Mouse (Mus musculus): ENCODE measurements at regions not wholly inside any gene's neighbourhood (a gene's known extent, or its start where the extent isn't known, plus 50 kb on each side); places are given as distances from the start of the nearest gene placed in this dataset.
A peak's percentile ranks its signal among the peaks of the same experiment; 100 is the strongest.

GRCm38 (mm10) chr8:92158219-92158618 is 199.2 kb upstream of the Irx5 start:
- H3K36me3 ChIP-seq = no peaks in the 10 kb centered on the region
- ATAC-seq (ENCODE audit: low FRiP score, low read depth) = no peak
- 0 out of 2 replicates have a peak, but pooled peaks cover 3% of the 10 kb centered on the region for H3K9me3 ChIP-seq
- H3K4me2 ChIP-seq (replicated peaks) = no peak overlapping the region
- no peak overlapping the region for H3K9ac ChIP-seq
- H3K4me3 ChIP-seq = no peak overlapping the region
- peaks cover 10% of the 10 kb centered on the region for H3K4me1 ChIP-seq
- no peak overlapping the region for H3K27ac ChIP-seq
- 25% methylated on average over 10 of the region's 10 CpGs for whole genome bisulfite sequencing
- H3K27me3 ChIP-seq = peaks cover 43% of the 10 kb centered on the region

DNA sequence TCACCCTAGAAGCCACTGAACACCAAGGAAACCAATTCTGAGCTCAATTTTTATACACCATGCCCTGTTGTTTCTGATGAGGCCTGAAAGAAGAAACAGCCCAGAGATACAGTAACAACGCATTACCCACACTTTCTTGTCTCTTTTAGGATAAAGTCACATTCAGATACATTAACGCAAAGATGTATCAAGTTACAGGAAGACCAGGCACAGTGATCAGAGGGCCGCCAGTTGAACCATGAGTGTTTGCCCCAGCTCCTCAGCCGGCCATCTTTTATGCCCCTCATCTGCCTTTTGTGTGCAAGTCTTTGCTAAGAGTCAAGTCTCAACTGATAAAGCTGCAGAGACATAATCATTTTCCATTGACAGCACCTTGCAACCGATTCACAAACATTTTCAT is 204.9 kb upstream of the Irx5 start:
- Histone ChIP-seq H3K36me3 (no peaks in the 10 kb centered on the region), H3K4me2 (replicated peaks) (no peak overlapping the region), H3K4me3 (no peak overlapping the region), H3K27me3 (peaks cover 55% of the 10 kb centered on the region), H3K4me1 (no peaks in the 10 kb centered on the region), H3K9ac (no peak overlapping the region), H3K27ac (no peak overlapping the region), H3K9me3 (no peaks in the 10 kb centered on the region)
- ATAC-seq (ENCODE audit: low FRiP score, low read depth) = no peak
- 71% methylated on average over 5 of the region's 5 CpGs for WGBS

- Histone ChIP-seq H3K9me3 (peaks cover 13% of the 10 kb centered on the region; the same call in 1 of the 2 replicates), H3K9ac (no peak overlapping the region), H3K4me2 (replicated peaks) (no peak overlapping the region), H3K4me3 (no peak overlapping the region), H3K36me3 (no peaks in the 10 kb centered on the region), H3K27me3 (peaks cover 28% of the 10 kb centered on the region), H3K4me1 (no peaks in the 10 kb centered on the region), H3K27ac (no peak overlapping the region)
- ATAC-seq (ENCODE audit: low FRiP score, low read depth) = no peak
- WGBS = 87% methylated on average over 3 of the region's 3 CpGs
Measured at GRCm38 (mm10) chr8:92147672-92148071, 209.8 kb upstream of the Irx5 start.

DNA sequence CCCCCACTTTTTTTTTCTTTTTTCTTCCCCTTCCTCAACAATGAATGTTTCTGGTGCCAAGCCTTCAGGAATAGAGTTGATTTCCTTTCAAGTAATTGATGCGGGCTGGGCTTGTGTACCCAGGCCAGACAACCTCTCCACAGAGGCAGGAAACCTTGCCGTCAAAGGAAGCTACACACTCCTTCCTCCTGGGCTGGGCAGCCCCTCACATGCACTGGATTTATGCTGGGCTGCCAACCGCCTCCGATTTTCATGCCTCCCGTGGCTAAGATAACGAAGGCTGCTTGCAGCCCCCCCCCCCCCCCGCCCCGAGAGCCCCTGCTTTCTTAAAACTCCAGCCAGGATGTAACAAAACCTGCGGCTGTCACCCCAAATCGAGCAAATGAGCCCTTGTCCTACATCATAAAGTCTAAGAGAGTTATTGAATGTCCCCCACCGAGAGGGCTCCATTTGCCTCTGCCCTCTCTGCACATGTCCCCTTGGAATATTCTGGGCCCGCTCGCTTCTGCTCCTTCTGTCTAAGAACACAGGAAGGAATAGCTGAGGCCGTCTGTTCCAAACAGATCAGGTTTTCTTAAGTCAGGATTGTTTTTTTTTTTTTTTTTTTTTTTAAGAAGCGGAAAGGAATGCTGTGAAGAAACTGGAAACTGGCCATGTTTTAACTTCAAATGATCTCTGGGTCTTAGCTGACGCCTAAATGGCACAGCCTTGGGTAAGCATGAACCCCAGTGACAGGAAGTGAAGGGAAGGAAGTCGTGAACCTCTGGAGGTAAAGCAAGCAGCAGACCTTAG is 220.1 kb upstream of the Irx5 start:
- Histone ChIP-seq H3K4me3 (no peak overlapping the region), H3K9ac (no peak overlapping the region), H3K4me1 (peaks cover 24% of the 10 kb centered on the region), H3K36me3 (no peaks in the 10 kb centered on the region), H3K27ac (peak overlapping the region; percentile 3; the same call in 1 of the 2 replicates), H3K27me3 (peaks cover 71% of the 10 kb centered on the region), H3K9me3 (no peaks in the 10 kb centered on the region), H3K4me2 (replicated peaks) (peak overlapping the region; percentile 45)
- ATAC-seq (ENCODE audit: low FRiP score, low read depth) = peak; percentile 57
- WGBS = 8% methylated on average over 16 of the region's 17 CpGs

DNA sequence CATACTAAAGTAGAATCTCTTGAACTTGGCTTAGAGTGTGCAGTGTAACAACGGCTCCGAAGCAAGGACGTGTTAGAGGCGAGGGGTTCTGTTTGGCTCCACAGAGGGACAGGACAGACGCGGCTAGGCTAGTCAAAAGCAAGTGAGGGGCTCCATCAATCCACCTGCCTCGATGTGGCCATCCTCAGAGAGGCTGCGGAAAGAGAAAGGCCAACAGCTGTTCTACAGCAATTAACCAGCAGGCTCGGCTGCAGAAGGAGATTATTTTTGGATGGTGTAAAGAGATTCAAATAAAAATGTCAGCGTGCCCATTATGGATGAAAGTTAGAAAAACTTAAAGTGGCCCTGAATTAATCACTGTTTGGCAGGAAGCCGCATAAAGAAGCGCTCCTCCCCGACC is 221.0 kb upstream of the Irx5 start:
- WGBS = 9% methylated on average over 12 of the region's 13 CpGs
- H3K4me2 ChIP-seq (replicated peaks) = no peak overlapping the region
- no peak overlapping the region for H3K27ac ChIP-seq
- no peak overlapping the region for H3K9ac ChIP-seq
- H3K9me3 ChIP-seq = no peaks in the 10 kb centered on the region
- H3K27me3 ChIP-seq = peaks cover 73% of the 10 kb centered on the region
- H3K4me3 ChIP-seq = no peak overlapping the region
- H3K4me1 ChIP-seq = peaks cover 24% of the 10 kb centered on the region
- no peak for ATAC-seq (ENCODE audit: low FRiP score, low read depth)
- H3K36me3 ChIP-seq = no peaks in the 10 kb centered on the region

DNA sequence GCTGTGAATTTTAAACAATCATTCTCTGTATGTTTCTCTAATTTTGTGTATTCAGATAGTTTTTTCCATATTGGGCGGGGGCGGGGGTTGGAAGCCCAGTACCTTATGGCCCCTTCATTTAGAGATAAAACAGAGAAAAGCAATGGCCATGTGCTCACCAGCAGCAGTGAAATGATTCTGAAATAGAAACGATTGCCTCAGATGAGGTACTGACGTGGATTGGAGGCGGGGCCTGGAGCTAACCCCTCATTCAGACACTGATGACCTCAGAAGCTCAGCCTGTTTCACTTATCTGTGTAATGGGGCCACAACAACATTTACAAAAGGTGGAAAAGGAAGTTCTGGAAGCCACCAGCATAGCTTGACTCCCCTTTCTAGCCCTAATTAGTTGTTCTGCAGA is 223.0 kb upstream of the Irx5 start:
- Histone ChIP-seq H3K4me1 (peaks cover 24% of the 10 kb centered on the region), H3K9ac (no peak overlapping the region), H3K36me3 (no peaks in the 10 kb centered on the region), H3K4me3 (no peak overlapping the region), H3K27me3 (peaks cover 80% of the 10 kb centered on the region), H3K4me2 (replicated peaks) (no peak overlapping the region), H3K9me3 (no peaks in the 10 kb centered on the region), H3K27ac (no peak overlapping the region)
- WGBS = 23% methylated on average over 5 of the region's 5 CpGs
- no peak for ATAC-seq (ENCODE audit: low FRiP score, low read depth)

DNA sequence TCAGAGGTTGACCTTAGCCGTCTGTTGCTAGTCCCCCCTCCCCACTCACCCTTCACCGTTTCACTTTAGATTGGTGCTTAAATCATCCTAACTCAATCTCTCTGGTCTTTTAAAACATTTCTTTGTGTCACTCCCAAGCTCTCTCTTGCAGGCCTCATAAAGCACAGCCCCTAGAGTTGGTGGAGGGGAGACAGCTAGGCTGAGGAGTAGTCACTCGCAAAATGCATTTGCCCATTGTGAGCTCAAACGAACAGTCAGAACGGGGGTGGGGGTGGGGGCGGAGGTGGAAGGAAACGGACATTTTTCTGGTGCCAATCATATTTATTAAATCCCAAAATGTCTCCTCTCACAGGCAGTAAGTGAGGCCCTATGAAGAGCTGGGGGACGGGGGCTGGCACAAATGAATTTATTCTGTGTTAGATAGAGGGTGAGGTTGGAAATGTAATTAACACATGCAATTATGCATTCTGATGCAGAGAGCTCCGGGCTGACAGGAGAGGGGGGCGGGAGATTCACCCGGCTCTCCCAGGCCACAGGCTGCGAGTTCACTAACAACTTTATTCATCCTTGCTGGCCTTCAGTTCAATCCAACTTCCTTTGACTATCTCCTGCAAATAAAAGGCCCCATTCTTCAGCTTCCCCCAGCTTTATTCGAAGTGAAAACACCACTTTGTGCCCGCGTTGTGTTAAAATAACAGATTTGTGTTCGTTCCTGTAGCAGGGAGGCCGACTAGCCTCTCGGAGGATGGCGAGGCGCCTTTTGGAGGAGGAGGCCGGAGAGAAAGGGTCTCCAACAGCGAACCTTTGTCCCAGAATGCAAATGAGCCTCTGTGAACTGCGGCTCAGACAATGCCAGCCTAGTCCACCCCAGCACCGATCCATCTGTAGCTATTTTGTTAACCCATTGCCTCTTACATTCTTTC is 223.7 kb upstream of the Irx5 start:
- no peak overlapping the region for H3K4me2 ChIP-seq (replicated peaks)
- no peak overlapping the region for H3K4me3 ChIP-seq
- no peaks in the 10 kb centered on the region for H3K36me3 ChIP-seq
- no peaks in the 10 kb centered on the region for H3K9me3 ChIP-seq
- no peak for ATAC-seq (ENCODE audit: low FRiP score, low read depth)
- no peak overlapping the region for H3K27ac ChIP-seq
- H3K9ac ChIP-seq = no peak overlapping the region
- H3K4me1 ChIP-seq = peaks cover 24% of the 10 kb centered on the region
- H3K27me3 ChIP-seq = peaks cover 87% of the 10 kb centered on the region
- WGBS = 21% methylated on average over 24 of the region's 24 CpGs

DNA sequence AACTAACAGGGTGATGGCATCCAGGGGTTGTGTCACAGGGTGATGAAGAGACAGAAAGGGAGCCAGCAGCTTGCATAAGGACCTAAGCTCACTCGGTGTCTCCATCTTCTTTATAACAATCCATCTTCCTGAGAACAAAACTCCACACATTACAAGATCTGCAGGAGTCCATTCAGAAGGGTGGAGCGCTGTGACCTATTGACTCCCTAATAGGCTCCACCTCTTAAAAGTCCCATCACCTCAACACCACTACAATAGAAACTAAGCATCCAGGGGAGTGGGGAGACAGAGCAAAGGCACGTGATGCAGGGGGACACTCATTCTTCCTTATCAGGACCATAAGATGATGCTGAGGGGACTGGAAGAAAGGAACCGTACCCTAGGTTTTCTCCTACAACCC is 224.5 kb upstream of the Irx5 start:
- Histone ChIP-seq H3K4me3 (no peak overlapping the region), H3K27me3 (peaks cover 88% of the 10 kb centered on the region), H3K9ac (no peak overlapping the region), H3K36me3 (no peaks in the 10 kb centered on the region), H3K4me2 (replicated peaks) (no peak overlapping the region), H3K4me1 (peaks cover 24% of the 10 kb centered on the region), H3K9me3 (no peaks in the 10 kb centered on the region), H3K27ac (no peak overlapping the region)
- 35% methylated on average over 4 of the region's 4 CpGs for WGBS
- ATAC-seq (ENCODE audit: low FRiP score, low read depth) = no peak

DNA sequence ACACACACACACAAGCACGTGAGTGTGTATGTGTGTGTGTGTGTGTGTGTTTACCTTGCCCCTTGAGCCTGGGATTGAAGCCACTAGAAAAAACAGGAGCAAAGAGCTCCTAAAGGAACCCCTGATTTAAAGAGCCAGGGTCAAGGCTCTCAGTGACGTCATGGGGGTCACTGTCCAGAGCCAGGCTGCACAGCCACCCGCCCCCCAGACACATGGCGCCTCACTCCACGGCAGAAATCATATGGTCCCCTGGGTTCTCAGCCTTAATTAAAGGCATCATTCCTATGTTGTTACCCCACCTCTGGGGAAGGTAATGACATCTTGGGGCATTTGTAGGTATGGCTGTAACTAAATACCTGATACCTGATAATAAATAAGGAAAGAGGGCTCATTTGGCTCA is 224.9 kb upstream of the Irx5 start:
- H3K9ac ChIP-seq = no peak overlapping the region
- 65% methylated on average over 5 of the region's 5 CpGs for WGBS
- H3K4me2 ChIP-seq (replicated peaks) = no peak overlapping the region
- H3K4me1 ChIP-seq = peaks cover 20% of the 10 kb centered on the region
- no peaks in the 10 kb centered on the region for H3K9me3 ChIP-seq
- no peak overlapping the region for H3K27ac ChIP-seq
- H3K4me3 ChIP-seq = no peak overlapping the region
- H3K36me3 ChIP-seq = no peaks in the 10 kb centered on the region
- peaks cover 89% of the 10 kb centered on the region for H3K27me3 ChIP-seq
- ATAC-seq (ENCODE audit: low FRiP score, low read depth) = no peak

DNA sequence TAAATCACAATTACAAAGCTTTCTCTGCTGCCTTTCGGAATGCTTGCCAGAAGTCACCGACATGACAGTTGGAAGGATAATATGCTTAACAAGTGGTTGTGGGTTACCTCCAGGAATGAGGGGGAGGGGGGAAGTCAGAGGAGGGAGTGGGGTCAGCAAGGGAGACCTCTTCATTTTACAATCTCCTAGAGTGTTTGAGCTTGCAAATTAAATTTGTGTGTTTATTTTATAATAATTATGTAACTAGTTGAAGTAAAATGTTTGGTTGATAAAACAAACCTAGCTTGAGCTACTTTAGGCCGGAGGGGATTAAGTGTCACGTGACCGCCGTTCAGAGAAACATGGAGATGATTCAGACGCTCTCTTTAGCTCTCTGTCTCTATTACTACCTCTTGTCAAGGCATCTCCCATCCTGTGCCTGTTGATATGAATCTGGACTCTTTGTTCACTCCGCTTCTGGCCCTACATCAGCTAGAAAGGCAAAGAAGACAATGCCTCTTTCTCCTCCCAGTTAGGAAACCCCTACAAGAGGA is 227.3 kb upstream of the Irx5 start:
- ATAC-seq (ENCODE audit: low FRiP score, low read depth) = no peak

DNA sequence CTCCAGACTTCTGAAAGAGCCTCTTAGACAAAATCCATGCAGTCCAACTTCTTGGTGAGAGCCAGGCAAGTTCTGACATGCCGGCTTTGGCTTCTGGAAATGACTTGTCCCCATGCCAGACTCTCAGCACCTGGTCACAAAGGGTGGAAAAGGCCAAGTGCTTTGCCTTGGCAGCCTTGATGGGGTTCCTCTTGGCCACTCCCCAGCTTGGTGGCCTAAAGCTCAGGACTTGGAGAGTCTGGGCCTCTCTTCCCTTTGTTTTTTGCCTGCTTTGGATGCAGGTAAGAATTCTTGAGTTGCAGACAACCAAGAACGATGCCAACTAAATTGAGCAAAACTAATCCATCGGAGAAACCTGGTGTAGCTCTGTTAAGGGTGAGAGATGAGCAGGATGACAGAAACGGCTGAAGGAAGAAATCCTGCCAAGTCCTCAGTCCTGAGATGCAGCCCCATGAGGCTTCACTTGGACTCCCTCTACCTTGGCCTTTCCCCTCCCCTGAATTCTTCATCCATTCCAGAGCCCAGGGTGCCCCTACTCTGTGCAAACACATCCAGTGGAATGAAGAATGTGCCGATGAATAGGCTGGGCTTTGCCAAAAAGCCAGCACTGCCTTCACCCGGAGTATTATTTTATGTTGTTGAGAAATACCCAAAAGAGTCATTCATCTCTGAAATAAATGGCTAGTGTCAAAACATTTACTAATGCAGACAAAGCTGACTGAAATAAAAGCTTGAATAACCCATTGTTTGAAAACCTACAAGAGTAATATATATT is 228.0 kb upstream of the Irx5 start:
- peaks cover 9% of the 10 kb centered on the region for H3K4me1 ChIP-seq
- no peak overlapping the region for H3K27ac ChIP-seq
- no peaks in the 10 kb centered on the region for H3K9me3 ChIP-seq
- no peak overlapping the region for H3K4me2 ChIP-seq (replicated peaks)
- WGBS = 79% methylated on average over 6 of the region's 6 CpGs
- ATAC-seq (ENCODE audit: low FRiP score, low read depth) = no peak
- no peak overlapping the region for H3K4me3 ChIP-seq
- no peak overlapping the region for H3K9ac ChIP-seq
- H3K27me3 ChIP-seq = peaks cover 94% of the 10 kb centered on the region
- no peaks in the 10 kb centered on the region for H3K36me3 ChIP-seq

More for the DNA sequence above, 227.3 kb upstream of the Irx5 start:
- WGBS = 71% methylated on average over 8 of the region's 8 CpGs
- Histone ChIP-seq H3K36me3 (no peaks in the 10 kb centered on the region), H3K9ac (no peak overlapping the region), H3K9me3 (no peaks in the 10 kb centered on the region), H3K27me3 (peaks cover 94% of the 10 kb centered on the region), H3K27ac (no peak overlapping the region), H3K4me2 (replicated peaks) (no peak overlapping the region), H3K4me1 (peaks cover 9% of the 10 kb centered on the region), H3K4me3 (no peak overlapping the region)

Measured in limb, embryonic 13.5 days (tissue).